In the genomic region with DNA sequence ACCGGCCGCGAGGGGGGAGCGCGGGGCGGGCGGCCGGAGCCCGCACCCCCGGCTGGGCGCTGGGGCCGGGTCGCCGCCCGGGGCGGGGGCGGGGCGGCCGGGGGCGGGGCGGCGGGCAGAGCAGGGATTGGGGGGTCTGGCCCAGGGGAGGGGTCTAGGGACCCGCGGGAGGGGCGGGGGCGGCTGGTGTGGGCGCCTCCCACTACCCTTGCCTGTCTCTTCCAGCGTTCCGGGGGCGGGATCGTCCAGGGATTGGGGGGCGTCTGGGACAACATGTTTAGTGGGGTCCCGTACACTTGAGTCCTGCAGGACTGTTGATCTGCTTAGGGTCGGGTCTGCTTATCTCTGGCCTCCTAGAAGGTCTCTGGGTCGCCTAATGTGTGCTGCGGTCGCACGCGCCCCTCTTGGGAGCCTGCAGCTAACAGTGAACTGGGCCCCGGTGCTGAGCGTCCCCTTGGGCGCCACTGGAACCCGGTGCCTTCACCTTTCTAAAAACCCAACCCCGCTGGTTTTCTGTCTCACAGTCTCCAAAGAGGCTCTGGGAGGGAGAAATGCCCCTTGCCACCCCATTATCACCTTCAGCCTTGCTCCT, we compare ENCODE assay signal across 9 mouse cellular contexts. TPM values are rescaled to one million over a fixed set of nuclear protein-coding genes. Genes with fewer than 3 reads are reported as not detected.
DNase-seq lines count a peak whose midpoint lies in the region; ATAC-seq and TF ChIP-seq lines count a peak whose summit lies in the region.
"Had no signal": no experiment of that assay in that cellular context is flagged by ENCODE, and none has a peak within 500 bp of the region (broad histone marks: within the 10 kb centered on the region; RNA-seq: fewer than 3 reads in every experiment).

No protein-coding gene starts in this region.

- H3K9ac ChIP-seq in liver, embryonic 11.5 days (ENCODE audit: low read depth, low read length): no peak overlapping the region
- H3K9ac ChIP-seq in forebrain, embryonic 14.5 days (ENCODE audit: low read length): 0 out of 2 replicates have a peak overlapping the region, but pooled peaks have one; percentile 25
- peak overlapping the region; percentile 43; the same call in 1 of the 2 replicates for H3K9ac ChIP-seq in limb, embryonic 14.5 days (ENCODE audit: low read depth, low read length, severe bottlenecking)
- no peak overlapping the region for H3K9ac ChIP-seq in stomach, embryonic 15.5 days

- no peak for ATAC-seq in liver, embryonic 11.5 days (replicated peaks; ENCODE audit: low FRiP score)
- no peak for ATAC-seq in forebrain, embryonic 14.5 days
- no peak for ATAC-seq in limb, embryonic 14.5 days (ENCODE audit: low FRiP score, low read depth)
- ATAC-seq in stomach, embryonic 15.5 days (ENCODE audit: insufficient read depth, low FRiP score, low read depth): no peak
- no peak for ATAC-seq in frontal cortex, adult (ENCODE audit: low TSS enrichment)

- peaks cover 21% of the 10 kb centered on the region for H3K4me1 ChIP-seq in liver, embryonic 11.5 days (replicated peaks; ENCODE audit: control insufficient read depth, insufficient read depth, low read length)
- H3K4me1 ChIP-seq in forebrain, embryonic 14.5 days (ENCODE audit: control insufficient read depth, insufficient read depth, low read length): peaks cover 6% of the 10 kb centered on the region
- H3K4me1 ChIP-seq in limb, embryonic 14.5 days (ENCODE audit: control insufficient read depth, insufficient read depth, low read length): peaks cover 31% of the 10 kb centered on the region
- peaks cover 37% of the 10 kb centered on the region for H3K4me1 ChIP-seq in stomach, embryonic 15.5 days

- H3K27me3 ChIP-seq in liver, embryonic 11.5 days (replicated peaks; ENCODE audit: control insufficient read depth, insufficient read depth, low read length): peaks cover 81% of the 10 kb centered on the region
- peaks cover 75% of the 10 kb centered on the region for H3K27me3 ChIP-seq in forebrain, embryonic 14.5 days (replicated peaks; ENCODE audit: control insufficient read depth, insufficient read depth, low read length)
- H3K27me3 ChIP-seq in limb, embryonic 14.5 days (ENCODE audit: control insufficient read depth, insufficient read depth, low read length): peaks cover 82% of the 10 kb centered on the region
- H3K27me3 ChIP-seq in stomach, embryonic 15.5 days (replicated peaks): peaks cover 81% of the 10 kb centered on the region

- DNase-seq in liver, embryonic 11.5 days (ENCODE audit: low spot score): no peak
- no peak for DNase-seq in liver
- no peak for DNase-seq in forebrain, embryonic 14.5 days (ENCODE audit: low spot score)
- no peak for DNase-seq in limb, embryonic 14.5 days (ENCODE audit: low spot score)
- no peak for DNase-seq in left cerebral cortex, postnatal 14 days (ENCODE audit: low spot score in 2 of 2)

- no peaks in the 10 kb centered on the region for H3K9me3 ChIP-seq in liver, embryonic 11.5 days (ENCODE audit: control insufficient read depth, low read length)
- H3K9me3 ChIP-seq in forebrain, embryonic 14.5 days (replicated peaks; ENCODE audit: control insufficient read depth, low read length): no peaks in the 10 kb centered on the region
- H3K9me3 ChIP-seq in limb, embryonic 14.5 days (ENCODE audit: control insufficient read depth, low read length): no peaks in the 10 kb centered on the region
- H3K9me3 ChIP-seq in stomach, embryonic 15.5 days: no peaks in the 10 kb centered on the region

- H3K27ac ChIP-seq in liver, embryonic 11.5 days (ENCODE audit: low read depth, low read length): no peak overlapping the region
- H3K27ac ChIP-seq in forebrain, embryonic 14.5 days (ENCODE audit: low read depth, low read length): no peak overlapping the region
- H3K27ac ChIP-seq in limb, embryonic 14.5 days (replicated peaks; ENCODE audit: low read depth, low read length): no peak overlapping the region
- no peak overlapping the region for H3K27ac ChIP-seq in stomach, embryonic 15.5 days

- no peak for TF ChIP-seq POLR2A in limb, embryonic 14.5 days (IDR thresholded peaks at IDR 0.05; ENCODE audit: borderline replicate concordance, extremely low read depth, insufficient read depth, insufficient read length)

- intact Hi-C loops in left cerebral cortex, postnatal 14 days (cut with DNase I): no loop called here

- H3K4me3 ChIP-seq in liver, embryonic 11.5 days (ENCODE audit: low read depth, low read length): peak overlapping the region; percentile 52
- peak overlapping the region; percentile 31 for H3K4me3 ChIP-seq in forebrain, embryonic 14.5 days (ENCODE audit: low read depth, low read length)
- H3K4me3 ChIP-seq in limb, embryonic 14.5 days (replicated peaks; ENCODE audit: low read length): peak overlapping the region; percentile 50
- H3K4me3 ChIP-seq in stomach, embryonic 15.5 days (replicated peaks): peak overlapping the region; percentile 40

- under 1% methylated on average over 30 of the region's 44 CpGs for WGBS in liver, embryonic 11.5 days
- 2% methylated on average over 22 of the region's 44 CpGs for WGBS in forebrain, embryonic 14.5 days
- 1% methylated on average over 16 of the region's 44 CpGs for WGBS in limb, embryonic 14.5 days
- 2% methylated on average over 23 of the region's 44 CpGs for WGBS in stomach, embryonic 15.5 days

- H3K36me3 ChIP-seq in liver, embryonic 11.5 days (ENCODE audit: control insufficient read depth, insufficient read depth, low read length): no peaks in the 10 kb centered on the region
- no peaks in the 10 kb centered on the region for H3K36me3 ChIP-seq in forebrain, embryonic 14.5 days (ENCODE audit: control insufficient read depth, insufficient read depth, low read length)
- no peaks in the 10 kb centered on the region for H3K36me3 ChIP-seq in limb, embryonic 14.5 days (ENCODE audit: control insufficient read depth, insufficient read depth, low read length)
- H3K36me3 ChIP-seq in stomach, embryonic 15.5 days: no peaks in the 10 kb centered on the region

- H3K4me2 ChIP-seq in liver, embryonic 11.5 days: peak overlapping the region; percentile 65
- peak overlapping the region; percentile 68 for H3K4me2 ChIP-seq in forebrain, embryonic 14.5 days (ENCODE audit: low read length)
- peak overlapping the region; percentile 90 for H3K4me2 ChIP-seq in limb, embryonic 14.5 days (replicated peaks; ENCODE audit: low read depth, low read length, severe bottlenecking)
- H3K4me2 ChIP-seq in stomach, embryonic 15.5 days: peak overlapping the region; percentile 78

RNA-seq across cellular contexts. Expression of gene Fgf8, which starts 0.4 kb away (rescaled TPM):
- polyA plus RNA-seq in liver, embryonic 11.5 days (2014; fragmentation: Nextera tagmentation; extraction: Ambion mirVana): 0.32 and 0.82 TPM in 2 replicates
- 0.88 and 2.4 TPM in 2 replicates for polyA plus RNA-seq in forebrain, embryonic 14.5 days (2014; fragmentation: Nextera tagmentation; extraction: Ambion mirVana)
- 1.1 and 1.5 TPM in 2 replicates for polyA plus RNA-seq in limb, embryonic 14.5 days (2012; rRNA removed)
- 0.29 and 0.46 TPM in 2 replicates for polyA plus RNA-seq in limb, embryonic 14.5 days (2014; fragmentation: Nextera tagmentation; extraction: Ambion mirVana)
- polyA plus RNA-seq in stomach, embryonic 15.5 days (2015; fragmentation: Nextera tagmentation; extraction: Ambion mirVana): 0.17 TPM in 1 of 2 replicates, not detected in the other
- not detected for total RNA-seq in left cerebral cortex, postnatal 14 days (2021)
- total RNA-seq: left cerebral cortex, postnatal 25 days had no signal
- polyA plus RNA-seq: urinary bladder, adult 2 months had no signal

RNA-seq across cellular contexts. Expression of gene Npm3, which starts 6.3 kb away (rescaled TPM):
- polyA plus RNA-seq in liver, embryonic 11.5 days (2014; fragmentation: Nextera tagmentation; extraction: Ambion mirVana): 32.7 and 34.5 TPM in 2 replicates
- polyA plus RNA-seq in forebrain, embryonic 14.5 days (2014; fragmentation: Nextera tagmentation; extraction: Ambion mirVana): 11.7 and 12.7 TPM in 2 replicates
- 130 and 162 TPM in 2 replicates for polyA plus RNA-seq in limb, embryonic 14.5 days (2012; rRNA removed)
- polyA plus RNA-seq in limb, embryonic 14.5 days (2014; fragmentation: Nextera tagmentation; extraction: Ambion mirVana): 20.2 and 21.7 TPM in 2 replicates
- polyA plus RNA-seq in stomach, embryonic 15.5 days (2015; fragmentation: Nextera tagmentation; extraction: Ambion mirVana): 16.0 and 16.3 TPM in 2 replicates
- total RNA-seq in left cerebral cortex, postnatal 14 days (2021): 1 to 10 TPM; 6.8 to 7.6 TPM

RNA-seq across cellular contexts. Expression of gene Mgea5, which starts 40.6 kb away (rescaled TPM):
- polyA plus RNA-seq in liver, embryonic 11.5 days (2014; fragmentation: Nextera tagmentation; extraction: Ambion mirVana): 38.9 and 39.7 TPM in 2 replicates
- polyA plus RNA-seq in forebrain, embryonic 14.5 days (2014; fragmentation: Nextera tagmentation; extraction: Ambion mirVana): 70.2 and 77.0 TPM in 2 replicates
- polyA plus RNA-seq in limb, embryonic 14.5 days (2012; rRNA removed): 79.8 and 85.3 TPM in 2 replicates
- polyA plus RNA-seq in limb, embryonic 14.5 days (2014; fragmentation: Nextera tagmentation; extraction: Ambion mirVana): 59.0 and 66.9 TPM in 2 replicates
- 42.2 and 47.2 TPM in 2 replicates for polyA plus RNA-seq in stomach, embryonic 15.5 days (2015; fragmentation: Nextera tagmentation; extraction: Ambion mirVana)
- total RNA-seq in left cerebral cortex, postnatal 14 days (2021): 100 to 1,000 TPM; 132 to 136 TPM

Comparison
In these comparisons a context has a peak if more than half of its experiments do, and no peak if none do; other contexts are left out.
1. H3K9ac ChIP-seq: peak in forebrain, embryonic 14.5 days (single experiment) and limb, embryonic 14.5 days (single experiment); none in liver, embryonic 11.5 days (single experiment) and stomach, embryonic 15.5 days (single experiment).
2. Peak in every context shown above with its lines, with median percentiles within 50 percentile points of each other: H3K4me2 ChIP-seq and H3K4me3 ChIP-seq.